ENCODE assay signal across 10 mouse cellular contexts in the genomic region with DNA sequence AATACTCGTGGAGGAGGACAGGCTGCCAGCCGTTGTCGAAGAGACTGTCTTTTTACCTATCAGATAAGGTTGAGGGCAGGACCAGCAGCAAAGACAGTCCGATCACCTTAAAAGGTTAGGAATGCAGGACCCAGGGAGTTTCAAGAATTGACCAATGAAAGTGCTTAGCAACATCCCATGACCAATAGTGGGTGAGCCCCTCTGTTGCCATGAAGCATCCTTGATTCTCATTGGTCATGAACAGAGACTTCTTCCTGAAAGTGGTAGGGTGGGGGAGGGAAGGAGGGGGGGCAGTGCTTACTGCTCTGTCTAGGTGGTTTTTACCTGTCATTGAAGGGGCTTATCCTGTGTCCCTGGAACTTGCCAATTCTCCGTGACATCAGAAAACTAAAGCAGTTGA.
DNase-seq lines count a peak whose midpoint lies in the region; ATAC-seq and TF ChIP-seq lines count a peak whose summit lies in the region.
"Had no signal": no experiment of that assay in that cellular context is flagged by ENCODE, and none has a peak within 500 bp of the region (broad histone marks: within the 10 kb centered on the region; RNA-seq: fewer than 3 reads in every experiment).

No protein-coding gene starts in this region.

- ATAC-seq in hindbrain, embryonic 12.5 days (ENCODE audit: low FRiP score) = 0 out of 2 replicates have a peak, but pooled peaks have one; percentile 19
- ATAC-seq in hindbrain, embryonic 11.5 days (ENCODE audit: low FRiP score) = no peak
- ATAC-seq in CD4-positive, CD25-positive, alpha-beta regulatory T cell, adult 4 months = peak; percentile 88
- peak; percentile 85 for ATAC-seq in embryonic facial prominence, embryonic 11.5 days (replicated peaks; ENCODE audit: insufficient number of reproducible peaks, low FRiP score, low TSS enrichment, low read depth)
- peak; percentile 79; the same call in 1 of the 2 replicates for ATAC-seq in limb, embryonic 14.5 days (ENCODE audit: low FRiP score, low read depth)

- DNase-seq in hindbrain, embryonic 11.5 days (ENCODE audit: low spot score) = no peak
- DNase-seq in embryonic facial prominence, embryonic 11.5 days (ENCODE audit: low spot score) = peak; percentile 54
- peak; percentile 33 for DNase-seq in limb, embryonic 14.5 days (ENCODE audit: low spot score)
- DNase-seq in urinary bladder, postnatal 25 days (ENCODE audit: low spot score) = no peak
- DNase-seq in left cerebral cortex, postnatal 10 days (ENCODE audit: extremely low spot score in 1 of 2, low spot score in 2 of 2) = no peak
- no peak for DNase-seq in thymus, postnatal 4 days
- DNase-seq: liver, embryonic 13.5 days had no signal

- no peaks in the 10 kb centered on the region for H3K4me1 ChIP-seq in hindbrain, embryonic 12.5 days
- no peaks in the 10 kb centered on the region for H3K4me1 ChIP-seq in hindbrain, embryonic 11.5 days (replicated peaks; ENCODE audit: control insufficient read depth, insufficient read depth, low read length)
- H3K4me1 ChIP-seq in embryonic facial prominence, embryonic 11.5 days (ENCODE audit: control insufficient read depth, insufficient read depth, low read length) = no peaks in the 10 kb centered on the region
- H3K4me1 ChIP-seq in limb, embryonic 14.5 days (ENCODE audit: control insufficient read depth, insufficient read depth, low read length) = peaks cover 9% of the 10 kb centered on the region; the same call in 1 of the 2 replicates
- H3K4me1 ChIP-seq: embryonic facial prominence, embryonic 15.5 days; liver, embryonic 13.5 days had no signal

- intact Hi-C loops in left cerebral cortex, postnatal 10 days (cut with DNase I) = no loop called here

- H3K4me3 ChIP-seq in hindbrain, embryonic 12.5 days = no peak overlapping the region
- H3K4me3 ChIP-seq in hindbrain, embryonic 11.5 days (ENCODE audit: low read depth, low read length) = no peak overlapping the region
- no peak overlapping the region for H3K4me3 ChIP-seq in embryonic facial prominence, embryonic 11.5 days (ENCODE audit: low read depth, low read length)
- no peak overlapping the region for H3K4me3 ChIP-seq in limb, embryonic 14.5 days (replicated peaks; ENCODE audit: low read length)
- H3K4me3 ChIP-seq: embryonic facial prominence, embryonic 15.5 days; liver, embryonic 13.5 days had no signal

- no peak overlapping the region for H3K4me2 ChIP-seq in hindbrain, embryonic 12.5 days (replicated peaks)
- H3K4me2 ChIP-seq in hindbrain, embryonic 11.5 days (replicated peaks; ENCODE audit: low read depth, low read length) = no peak overlapping the region
- H3K4me2 ChIP-seq in embryonic facial prominence, embryonic 11.5 days (ENCODE audit: low read depth, low read length) = no peak overlapping the region
- H3K4me2 ChIP-seq in limb, embryonic 14.5 days (replicated peaks; ENCODE audit: low read depth, low read length, severe bottlenecking) = peak overlapping the region; percentile 18; the same call in 1 of the 2 replicates
- H3K4me2 ChIP-seq: embryonic facial prominence, embryonic 15.5 days; liver, embryonic 13.5 days had no signal

- TF ChIP-seq POLR2A in limb, embryonic 14.5 days (IDR thresholded peaks at IDR 0.05; ENCODE audit: borderline replicate concordance, extremely low read depth, insufficient read depth, insufficient read length) = no peak

- no peaks in the 10 kb centered on the region for H3K36me3 ChIP-seq in hindbrain, embryonic 12.5 days
- no peaks in the 10 kb centered on the region for H3K36me3 ChIP-seq in hindbrain, embryonic 11.5 days (ENCODE audit: control insufficient read depth, insufficient read depth, low read length)
- no peaks in the 10 kb centered on the region for H3K36me3 ChIP-seq in embryonic facial prominence, embryonic 11.5 days (replicated peaks; ENCODE audit: control insufficient read depth, insufficient read depth, low read depth, low read length)
- no peaks in the 10 kb centered on the region for H3K36me3 ChIP-seq in limb, embryonic 14.5 days (ENCODE audit: control insufficient read depth, insufficient read depth, low read length)
- H3K36me3 ChIP-seq: embryonic facial prominence, embryonic 15.5 days; liver, embryonic 13.5 days had no signal

- whole genome bisulfite sequencing in hindbrain, embryonic 12.5 days = 55% methylated on average over 5 of the region's 5 CpGs
- WGBS in hindbrain, embryonic 11.5 days = 40% methylated on average over 5 of the region's 5 CpGs
- 37% methylated on average over 5 of the region's 5 CpGs for WGBS in embryonic facial prominence, embryonic 11.5 days
- WGBS in limb, embryonic 14.5 days = 37% methylated on average over 5 of the region's 5 CpGs

- H3K27me3 ChIP-seq in hindbrain, embryonic 12.5 days = peaks cover 29% of the 10 kb centered on the region
- H3K27me3 ChIP-seq in hindbrain, embryonic 11.5 days (ENCODE audit: control insufficient read depth, insufficient read depth, low read length) = peaks cover 3% of the 10 kb centered on the region; the same call in 1 of the 2 replicates
- H3K27me3 ChIP-seq in embryonic facial prominence, embryonic 11.5 days (ENCODE audit: control insufficient read depth, insufficient read depth, low read length) = 0 out of 2 replicates have a peak, but pooled peaks cover 2% of the 10 kb centered on the region
- H3K27me3 ChIP-seq in limb, embryonic 14.5 days (ENCODE audit: control insufficient read depth, insufficient read depth, low read length) = no peaks in the 10 kb centered on the region

- no peaks in the 10 kb centered on the region for H3K9me3 ChIP-seq in hindbrain, embryonic 12.5 days (replicated peaks)
- H3K9me3 ChIP-seq in hindbrain, embryonic 11.5 days (ENCODE audit: control insufficient read depth, low read length) = no peaks in the 10 kb centered on the region
- H3K9me3 ChIP-seq in embryonic facial prominence, embryonic 11.5 days (replicated peaks; ENCODE audit: control insufficient read depth, low read length) = no peaks in the 10 kb centered on the region
- H3K9me3 ChIP-seq in limb, embryonic 14.5 days (ENCODE audit: control insufficient read depth, low read length) = no peaks in the 10 kb centered on the region
- H3K9me3 ChIP-seq: embryonic facial prominence, embryonic 15.5 days; liver, embryonic 13.5 days had no signal

- H3K27ac ChIP-seq in hindbrain, embryonic 12.5 days = no peak overlapping the region
- no peak overlapping the region for H3K27ac ChIP-seq in hindbrain, embryonic 11.5 days (ENCODE audit: low read depth, low read length)
- peak overlapping the region; percentile 22; the same call in 1 of the 2 replicates for H3K27ac ChIP-seq in embryonic facial prominence, embryonic 11.5 days (replicated peaks; ENCODE audit: low read depth, low read length)
- peak overlapping the region; percentile 15 for H3K27ac ChIP-seq in limb, embryonic 14.5 days (replicated peaks; ENCODE audit: low read depth, low read length)
- H3K27ac ChIP-seq: embryonic facial prominence, embryonic 15.5 days; liver, embryonic 13.5 days had no signal

- no peak overlapping the region for H3K9ac ChIP-seq in hindbrain, embryonic 12.5 days
- no peak overlapping the region for H3K9ac ChIP-seq in hindbrain, embryonic 11.5 days (ENCODE audit: low read depth, low read length)
- H3K9ac ChIP-seq in embryonic facial prominence, embryonic 11.5 days (replicated peaks; ENCODE audit: low read length) = no peak overlapping the region
- H3K9ac ChIP-seq in limb, embryonic 14.5 days (ENCODE audit: low read depth, low read length, severe bottlenecking) = no peak overlapping the region
- H3K9ac ChIP-seq: embryonic facial prominence, embryonic 15.5 days; liver, embryonic 13.5 days had no signal

Comparison
In these comparisons a context has a peak if more than half of its experiments do, and no peak if none do; other contexts are left out.
1. H3K27ac ChIP-seq: peak in embryonic facial prominence, embryonic 11.5 days (single experiment) and limb, embryonic 14.5 days (single experiment); none in hindbrain, embryonic 12.5 days (single experiment) and hindbrain, embryonic 11.5 days (single experiment).
2. DNase-seq: peak in embryonic facial prominence, embryonic 11.5 days (single experiment) and limb, embryonic 14.5 days (single experiment); none in hindbrain, embryonic 11.5 days (single experiment), urinary bladder, postnatal 25 days (single experiment), left cerebral cortex, postnatal 10 days (0 of 2) and thymus, postnatal 4 days (single experiment).